Mouse (Mus musculus): ENCODE results near the gene Utp14a. TPM values are rescaled to one million over a fixed set of nuclear protein-coding genes. Genes with fewer than 3 reads are reported as not detected.
"Not testable (repeated sequence)": the region's sequence is repeated elsewhere in the genome, so short reads cannot be mapped to it uniquely, and the experiment has no call there.

Gene Utp14a
- polyA plus RNA-seq (2012; rRNA removed), result 14.3 and 14.5 TPM in 2 replicates

DNA sequence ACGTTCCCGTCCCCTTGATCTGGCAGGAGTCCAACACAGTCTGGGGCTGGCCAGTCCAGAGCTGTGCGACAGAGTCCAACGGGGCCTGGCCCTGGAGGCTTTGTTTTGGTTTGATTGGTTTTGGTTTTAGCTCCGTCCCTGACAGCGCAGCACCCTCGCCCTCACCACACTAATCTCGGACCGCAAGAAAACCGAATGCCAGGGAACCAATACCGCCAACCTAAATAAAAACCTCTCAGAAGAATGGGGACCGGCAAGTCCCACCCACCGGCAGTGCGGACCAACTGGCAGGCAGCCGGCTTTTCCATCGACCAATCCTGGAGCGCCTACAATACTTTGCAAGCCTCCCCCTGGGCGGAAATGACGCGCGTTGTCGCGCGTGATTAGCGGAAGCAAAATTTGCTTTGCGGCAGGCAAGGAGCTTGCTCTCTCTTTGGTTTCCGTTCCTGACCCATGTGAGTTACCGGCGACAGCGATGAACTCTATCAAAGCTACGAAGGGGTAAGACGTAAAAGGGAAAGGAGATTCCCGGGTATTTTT lies at the start of gene Utp14a:
TSS of gene Utp14a (plus strand) at position 395 of the 540 bp plus-strand sequence.
- peak; percentile 79 for TF ChIP-seq POLR2A (IDR thresholded peaks at IDR 0.05; ENCODE audit: extremely low read depth, insufficient read depth, low read length)
- no peak for TF ChIP-seq CTCF (IDR thresholded peaks at IDR 0.05; ENCODE audit: extremely low read depth, insufficient read depth, low read length)
- Histone ChIP-seq H3K4me3 (ENCODE audit: insufficient read depth, low read length) (peak within 1 kb of the TSS; percentile 49), H3K27ac (ENCODE audit: insufficient read depth, low read length) (peak within 1 kb of the TSS; percentile 4; the same call in 1 of the 2 replicates), H3K4me1 (ENCODE audit: control insufficient read depth, insufficient read depth, low read length) (peaks cover 1% of the 10 kb centered on the region; the same call in 1 of the 2 replicates)

- no peak for TF ChIP-seq POLR2A (IDR thresholded peaks at IDR 0.05; ENCODE audit: extremely low read depth, insufficient read depth, low read length)
- TF ChIP-seq CTCF (IDR thresholded peaks at IDR 0.05; ENCODE audit: extremely low read depth, insufficient read depth, low read length), result no peak
- H3K27ac ChIP-seq (ENCODE audit: insufficient read depth, low read length), result peak overlapping the region; percentile 28; the same call in 1 of the 2 replicates
- H3K4me3 ChIP-seq (ENCODE audit: insufficient read depth, low read length), result peak overlapping the region; percentile 97
- H3K4me1 ChIP-seq (ENCODE audit: control insufficient read depth, insufficient read depth, low read length), result peaks cover 1% of the 10 kb centered on the region; the same call in 1 of the 2 replicates
These were observed 48.7 kb upstream of the Utp14a start for GRCm38 (mm10) chrX:48207761-48208487.

- peaks cover 1% of the 10 kb centered on the region; the same call in 1 of the 2 replicates for H3K4me1 ChIP-seq (ENCODE audit: control insufficient read depth, insufficient read depth, low read length)
- peak within 1 kb of the TSS; percentile 83 for H3K27ac ChIP-seq (ENCODE audit: insufficient read depth, low read length)
- TF ChIP-seq POLR2A (IDR thresholded peaks at IDR 0.05; ENCODE audit: extremely low read depth, insufficient read depth, low read length), result peak; percentile 56; the same call in 1 of the 2 replicates
- no peak for TF ChIP-seq CTCF (IDR thresholded peaks at IDR 0.05; ENCODE audit: extremely low read depth, insufficient read depth, low read length)
- peak within 1 kb of the TSS; percentile 97 for H3K4me3 ChIP-seq (ENCODE audit: insufficient read depth, low read length)
These were observed 48.0 kb upstream of the Utp14a start, which contains the start of gene Zdhhc9 for GRCm38 (mm10) chrX:48208519-48209185. Gene Zdhhc9, minus strand, starts transcription at chrX:48208878.

DNA sequence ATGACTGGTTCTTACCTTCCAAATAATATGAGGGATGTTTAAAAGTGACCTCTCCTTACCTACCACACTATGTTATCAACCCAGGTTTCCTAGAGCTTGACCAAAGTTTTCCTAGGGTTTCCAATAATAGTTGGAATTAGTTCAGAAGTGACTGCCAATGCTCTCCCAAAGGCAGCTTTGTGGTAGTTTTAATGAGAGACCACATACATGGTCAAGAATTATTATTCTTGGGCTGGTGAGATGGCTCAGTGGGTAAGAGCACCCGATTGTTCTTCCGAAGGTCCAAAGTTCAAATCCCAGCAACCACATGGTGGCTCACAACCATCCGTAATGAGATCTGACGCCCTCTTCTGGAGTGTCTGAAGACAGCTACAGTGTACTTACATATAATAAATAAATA lies 46.9 kb upstream of the Utp14a start:
- not testable (repeated sequence) for H3K27ac ChIP-seq (ENCODE audit: insufficient read depth, low read length); H3K4me1 ChIP-seq (ENCODE audit: control insufficient read depth, insufficient read depth, low read length); H3K4me3 ChIP-seq (ENCODE audit: insufficient read depth, low read length)

GRCm38 (mm10) chrX:48219468-48219867 lies 37.2 kb upstream of the Utp14a start:
- TF ChIP-seq POLR2A (IDR thresholded peaks at IDR 0.05; ENCODE audit: extremely low read depth, insufficient read depth, low read length), result no peak
- TF ChIP-seq CTCF (IDR thresholded peaks at IDR 0.05; ENCODE audit: extremely low read depth, insufficient read depth, low read length), result no peak
- no peak overlapping the region for H3K27ac ChIP-seq (ENCODE audit: insufficient read depth, low read length)

GRCm38 (mm10) chrX:48222706-48223105 lies 34.0 kb upstream of the Utp14a start:
- no peak overlapping the region for H3K27ac ChIP-seq (ENCODE audit: insufficient read depth, low read length)
- H3K4me1 ChIP-seq (ENCODE audit: control insufficient read depth, insufficient read depth, low read length), result no peaks in the 10 kb centered on the region
- TF ChIP-seq CTCF (IDR thresholded peaks at IDR 0.05; ENCODE audit: extremely low read depth, insufficient read depth, low read length), result no peak
- TF ChIP-seq POLR2A (IDR thresholded peaks at IDR 0.05; ENCODE audit: extremely low read depth, insufficient read depth, low read length), result no peak
- H3K4me3 ChIP-seq (ENCODE audit: insufficient read depth, low read length), result no peak overlapping the region

More at GRCm38 (mm10) chrX:48219468-48219867, 37.2 kb upstream of the Utp14a start:
- H3K4me1 ChIP-seq (ENCODE audit: control insufficient read depth, insufficient read depth, low read length), result no peaks in the 10 kb centered on the region
- H3K4me3 ChIP-seq (ENCODE audit: insufficient read depth, low read length), result no peak overlapping the region

DNA sequence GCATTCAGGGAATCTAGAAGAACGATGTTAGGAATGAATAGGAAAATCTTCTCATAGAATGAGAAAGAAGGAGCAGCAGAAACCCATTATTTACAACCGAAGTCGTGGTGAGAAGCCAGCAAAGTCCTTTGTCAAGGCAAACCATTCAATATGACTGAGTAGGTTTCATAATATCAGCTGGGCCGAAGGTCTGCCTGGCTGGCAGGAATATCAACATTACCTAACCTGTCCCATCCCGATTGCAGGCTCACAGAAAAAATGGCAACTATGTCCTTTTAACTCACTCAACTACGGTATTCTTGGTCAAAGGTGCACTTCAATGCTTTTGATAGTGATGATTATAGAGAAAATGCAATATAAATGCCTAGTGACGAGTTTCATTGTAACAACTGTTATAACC lies 30.4 kb upstream of the Utp14a start:
- no peak overlapping the region for H3K4me3 ChIP-seq (ENCODE audit: insufficient read depth, low read length)
- no peak overlapping the region for H3K27ac ChIP-seq (ENCODE audit: insufficient read depth, low read length)
- H3K4me1 ChIP-seq (ENCODE audit: control insufficient read depth, insufficient read depth, low read length), result no peaks in the 10 kb centered on the region
- TF ChIP-seq POLR2A (IDR thresholded peaks at IDR 0.05; ENCODE audit: extremely low read depth, insufficient read depth, low read length) (no peak), CTCF (IDR thresholded peaks at IDR 0.05; ENCODE audit: extremely low read depth, insufficient read depth, low read length) (no peak)

GRCm38 (mm10) chrX:48234417-48234816 lies 22.2 kb upstream of the Utp14a start:
- no peak overlapping the region for H3K27ac ChIP-seq (ENCODE audit: insufficient read depth, low read length)
- no peaks in the 10 kb centered on the region for H3K4me1 ChIP-seq (ENCODE audit: control insufficient read depth, insufficient read depth, low read length)
- no peak overlapping the region for H3K4me3 ChIP-seq (ENCODE audit: insufficient read depth, low read length)
- TF ChIP-seq CTCF (IDR thresholded peaks at IDR 0.05; ENCODE audit: extremely low read depth, insufficient read depth, low read length) (no peak), POLR2A (IDR thresholded peaks at IDR 0.05; ENCODE audit: extremely low read depth, insufficient read depth, low read length) (no peak)

GRCm38 (mm10) chrX:48255830-48256428 lies 733 bp upstream of the Utp14a start:
- Histone ChIP-seq H3K27ac (ENCODE audit: insufficient read depth, low read length) (peak overlapping the region; percentile 4; the same call in 1 of the 2 replicates), H3K4me1 (ENCODE audit: control insufficient read depth, insufficient read depth, low read length) (peaks cover 1% of the 10 kb centered on the region; the same call in 1 of the 2 replicates), H3K4me3 (ENCODE audit: insufficient read depth, low read length) (peak overlapping the region; percentile 49)
- TF ChIP-seq CTCF (IDR thresholded peaks at IDR 0.05; ENCODE audit: extremely low read depth, insufficient read depth, low read length), result no peak
